Mouse (Mus musculus): ENCODE results near the gene Ndufa10.
A peak's percentile ranks its signal among the peaks of the same experiment; 100 is the strongest.

Ndufa10 gene

GRCm38 (mm10) chr1:92431420-92431819 is 42.2 kb downstream of the Ndufa10 start:
- no peak for DNase-seq (ENCODE audit: low read depth, low spot score)

DNA sequence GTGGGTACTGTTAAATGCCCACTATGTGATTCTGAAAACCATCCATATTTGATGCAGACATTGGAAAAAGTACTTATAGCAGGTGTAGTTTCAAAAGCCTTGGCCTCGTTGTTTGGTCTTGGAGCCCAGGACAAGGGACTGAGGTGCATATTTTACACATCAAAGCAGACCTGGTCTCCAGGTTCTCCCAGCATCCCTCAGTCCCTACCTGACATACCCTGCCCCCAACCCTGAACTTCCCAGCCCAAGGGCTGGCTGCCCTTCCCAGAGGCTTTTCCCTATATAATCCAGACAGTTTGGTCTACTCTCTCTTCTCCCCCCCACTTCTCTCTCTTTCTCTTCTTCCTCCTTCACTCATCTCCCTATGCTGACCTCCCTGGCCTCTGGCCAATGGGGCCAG is 42.7 kb downstream of the Ndufa10 start:
- DNase-seq (ENCODE audit: low read depth, low spot score) = no peak

GRCm38 (mm10) chr1:92424714-92425113 is 48.9 kb downstream of the Ndufa10 start:
- DNase-seq (ENCODE audit: low read depth, low spot score) = no peak

DNA sequence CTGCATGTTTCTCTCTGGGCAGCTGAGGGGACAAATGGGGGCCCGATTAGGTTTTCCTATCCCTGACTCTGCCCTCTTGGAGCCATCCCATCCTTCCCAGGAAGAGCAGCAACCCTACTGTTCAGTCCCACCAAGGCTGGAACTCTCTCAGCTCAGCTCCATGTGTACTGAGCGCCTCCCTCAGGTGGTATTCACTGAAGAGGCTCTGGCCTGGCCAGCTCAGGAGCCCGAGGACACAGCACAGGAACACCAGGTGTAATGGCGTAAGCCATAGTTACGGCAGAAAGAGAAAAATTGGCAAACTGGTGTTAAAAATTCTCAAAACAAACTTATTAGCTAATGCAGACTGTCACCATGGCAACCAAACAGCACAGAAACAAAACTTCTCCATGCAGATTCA is 68.5 kb downstream of the Ndufa10 start:
- DNase-seq (ENCODE audit: low read depth, low spot score) = peak; percentile 20

DNA sequence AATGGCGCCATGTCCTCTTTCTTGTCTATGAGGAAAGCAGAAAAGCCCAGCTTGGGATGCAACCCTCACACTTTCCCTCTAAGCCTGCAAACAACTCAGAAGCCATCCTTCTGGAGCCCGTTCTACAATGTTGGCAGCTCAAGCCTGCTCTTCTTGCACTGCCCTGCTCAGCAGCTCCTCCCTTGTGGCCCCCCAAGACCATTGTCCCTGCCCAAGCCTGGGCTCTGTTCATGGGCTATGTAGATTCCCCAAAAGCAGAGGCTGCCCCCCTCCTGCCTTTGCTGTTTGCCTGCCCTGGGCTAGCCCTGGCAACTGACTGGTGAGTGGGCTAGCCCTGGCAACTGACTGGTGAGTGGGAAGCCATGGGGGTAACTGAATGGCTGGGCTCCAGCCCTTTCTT is 73.1 kb downstream of the Ndufa10 start:
- DNase-seq (ENCODE audit: low read depth, low spot score) = no peak

- no peak for DNase-seq (ENCODE audit: low read depth, low spot score)
Observed at GRCm38 (mm10) chr1:92398601-92399000, 75.1 kb downstream of the Ndufa10 start.

DNA sequence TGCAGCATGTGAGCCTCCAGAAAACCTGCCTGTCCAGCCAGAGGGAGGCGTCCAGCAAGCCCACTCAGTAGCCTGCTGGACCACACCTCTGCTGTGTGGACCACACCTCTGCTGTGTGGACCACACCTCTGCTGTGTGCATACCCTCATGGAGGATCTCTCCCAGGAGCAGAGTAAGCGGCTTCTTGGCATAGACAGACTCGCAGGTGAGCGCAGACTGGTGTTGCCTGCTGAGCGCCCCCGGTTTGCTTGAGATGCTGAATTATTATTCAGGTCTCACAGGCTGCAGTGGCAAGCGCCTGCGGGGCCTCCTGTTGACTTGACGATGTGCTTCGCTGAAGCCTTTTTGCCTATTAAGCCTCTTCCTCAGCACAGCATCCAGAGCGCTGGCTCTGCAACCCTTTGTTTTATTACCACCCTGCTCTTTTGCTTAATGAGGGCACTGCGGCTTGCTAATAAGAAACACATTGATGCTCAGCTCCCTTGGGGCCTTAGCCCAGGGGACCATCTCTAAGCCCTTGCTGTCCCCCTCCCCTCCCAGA is 76.1 kb downstream of the Ndufa10 start:
- no peak for DNase-seq (ENCODE audit: low read depth, low spot score)

DNA sequence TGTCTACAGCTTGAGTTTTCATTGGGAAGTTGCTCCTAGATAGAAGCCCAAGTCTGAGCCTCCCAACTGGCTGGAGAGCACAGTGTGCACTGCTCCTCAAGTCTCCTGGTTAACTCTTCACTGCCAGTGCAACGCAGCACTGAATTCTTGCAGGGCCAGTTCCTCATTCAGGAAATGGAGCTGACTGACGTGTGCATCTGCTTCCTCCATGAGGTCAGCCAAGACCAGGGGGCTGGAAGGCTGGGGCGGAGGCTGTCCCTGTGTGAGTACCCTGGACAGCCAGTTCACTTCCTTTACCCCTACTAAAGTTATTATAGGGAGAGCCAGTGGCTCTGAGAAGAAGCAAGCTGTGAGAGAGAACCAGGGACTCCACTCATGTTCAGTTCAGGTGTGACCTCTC is 79.4 kb downstream of the Ndufa10 start:
- no peak for DNase-seq (ENCODE audit: low read depth, low spot score)

- DNase-seq (ENCODE audit: low read depth, low spot score) = no peak
Observed at GRCm38 (mm10) chr1:92393166-92393565, 80.5 kb downstream of the Ndufa10 start.
